Mouse (Mus musculus): ENCODE data around the gene Tgfb1. TPM values are rescaled to one million over a fixed set of nuclear protein-coding genes. Genes with fewer than 3 reads are reported as not detected.

The Tgfb1 gene
- total RNA-seq (2023) = 147 TPM

GRCm38 (mm10) chr7:25686680-25687531 lies at the start of gene Tgfb1:
Gene Tgfb1, plus strand, starts transcription at chr7:25687002.

GRCm38 (mm10) chr7:25658657-25659472 lies 27.9 kb upstream of the Tgfb1 start, which contains the start of the genes Bckdha and Exosc5:
Gene Bckdha, minus strand, starts transcription at chr7:25658981.
Gene Exosc5, plus strand, starts transcription at chr7:25659164.

GRCm38 (mm10) chr7:25674719-25675300 lies 12.0 kb upstream of the Tgfb1 start, which contains the start of gene Tmem91:
Gene Tmem91, minus strand, starts transcription at chr7:25675166.

GRCm38 (mm10) chr7:25680514-25681258 lies 6.1 kb upstream of the Tgfb1 start, which contains the start of gene B9d2:
Gene B9d2, plus strand, starts transcription at chr7:25680780.

GRCm38 (mm10) chr7:25718788-25719417 lies 32.1 kb downstream of the Tgfb1 start, which contains the start of gene Ccdc97:
Gene Ccdc97, minus strand, starts transcription at chr7:25719088.

Other genes with a start within 250 kb of the Tgfb1 start
- 2.2 TPM for gene Ceacam1, start 209.4 kb upstream of the Tgfb1 start, total RNA-seq (2023)
- not detected for gene Ceacam2, start 147.1 kb upstream of the Tgfb1 start, total RNA-seq (2023)
- not detected for gene Erich4, start 71.1 kb upstream of the Tgfb1 start, total RNA-seq (2023)
- 67.2 TPM for gene Dmac2, start 67.6 kb upstream of the Tgfb1 start, total RNA-seq (2023)
- gene B3gnt8, start 60.3 kb upstream of the Tgfb1 start, total RNA-seq (2023) = 0.68 TPM
- gene Bckdha, start 28.0 kb upstream of the Tgfb1 start, total RNA-seq (2023) = 22.5 TPM
- gene Exosc5, start 27.8 kb upstream of the Tgfb1 start, total RNA-seq (2023) = 61.9 TPM
- not detected for gene Tmem91, start 11.8 kb upstream of the Tgfb1 start, total RNA-seq (2023)
- 31.5 TPM for gene B9d2, start 6.2 kb upstream of the Tgfb1 start, total RNA-seq (2023)
- gene Ccdc97, start 32.1 kb downstream of the Tgfb1 start, total RNA-seq (2023) = 106 TPM
- 219 TPM for gene Hnrnpul1, start 67.8 kb downstream of the Tgfb1 start, total RNA-seq (2023)
- gene Axl, start 101.7 kb downstream of the Tgfb1 start, total RNA-seq (2023) = 7.1 TPM
- gene Cyp2s1, start 129.9 kb downstream of the Tgfb1 start, total RNA-seq (2023) = 11.1 TPM
- gene Cyp2b10, start 210.6 kb downstream of the Tgfb1 start, total RNA-seq (2023) = not detected

Measured in CD4-positive naive resting alpha-beta T cell, adult 57 days (primary cell).